Mouse (Mus musculus): ENCODE results near the gene Pcbp1.

The Pcbp1 gene

DNA sequence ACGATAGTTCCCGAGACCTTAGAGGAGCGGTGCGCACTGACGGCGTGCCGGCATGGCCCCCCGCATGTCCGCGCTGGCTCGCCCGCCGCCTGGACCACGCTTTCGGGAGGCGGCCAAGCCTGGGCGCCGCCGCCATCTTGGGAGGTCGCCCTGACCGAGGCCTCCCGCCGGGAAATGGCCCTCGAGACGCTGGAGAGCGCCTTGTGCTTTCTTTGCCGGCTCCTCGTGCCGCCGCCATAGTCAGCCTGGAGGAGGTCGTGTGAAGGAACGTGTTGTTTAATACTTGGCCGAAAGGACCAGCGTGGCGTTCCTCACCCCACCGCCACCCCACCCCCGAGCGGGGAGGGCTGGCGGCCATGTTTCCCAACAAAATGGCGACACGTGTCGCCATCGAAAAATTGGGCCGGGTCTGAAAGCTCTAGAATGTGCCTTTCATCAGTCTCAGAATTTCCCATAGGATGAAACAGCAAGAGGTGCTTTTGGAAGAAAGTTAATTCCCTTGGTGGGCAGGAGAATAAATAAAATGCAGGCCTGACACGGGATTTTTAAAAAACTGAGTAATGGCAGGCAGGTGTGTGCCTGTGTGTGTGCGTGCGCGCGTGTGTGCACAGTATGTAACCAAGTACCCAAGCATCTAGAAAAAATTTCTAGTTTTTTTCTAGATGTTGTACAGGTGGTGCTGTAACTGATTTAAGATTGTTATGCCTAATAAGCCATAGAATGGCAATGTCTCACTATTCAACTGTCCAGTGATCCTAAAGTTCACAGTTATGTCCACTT, 1.0 kb upstream of the Pcbp1 start:
- in situ Hi-C loops (cut with MboI; ENCODE audit: low pct_unique_long_range_greater_than_20kb in 1 of 2, low sequenced_read_pairs in 2 of 2, unreplicated experiment in 1 of 2) = no loop called here

DNA sequence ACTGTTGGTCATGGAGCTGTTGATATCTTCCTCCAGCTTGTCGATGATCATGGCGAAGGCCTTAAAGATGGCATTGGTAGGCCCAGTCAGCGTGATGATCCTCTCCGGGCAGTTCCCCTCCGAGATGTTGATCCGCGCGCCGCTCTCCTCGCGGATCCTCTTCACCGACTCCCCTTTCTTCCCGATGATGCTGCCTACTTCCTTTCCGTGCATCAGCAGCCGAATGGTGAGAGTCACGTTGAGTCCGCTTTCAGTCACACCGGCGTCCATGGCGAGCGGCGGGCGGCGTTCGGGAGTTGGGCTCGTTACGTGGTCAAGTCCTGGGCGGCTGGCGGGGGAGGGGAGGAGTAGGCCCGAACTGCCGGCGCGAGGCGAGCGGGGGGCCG, 482 bp downstream of the Pcbp1 start:
- in situ Hi-C loops (cut with MboI; ENCODE audit: low pct_unique_long_range_greater_than_20kb in 1 of 2, low sequenced_read_pairs in 2 of 2, unreplicated experiment in 1 of 2) = no loop called here

DNA sequence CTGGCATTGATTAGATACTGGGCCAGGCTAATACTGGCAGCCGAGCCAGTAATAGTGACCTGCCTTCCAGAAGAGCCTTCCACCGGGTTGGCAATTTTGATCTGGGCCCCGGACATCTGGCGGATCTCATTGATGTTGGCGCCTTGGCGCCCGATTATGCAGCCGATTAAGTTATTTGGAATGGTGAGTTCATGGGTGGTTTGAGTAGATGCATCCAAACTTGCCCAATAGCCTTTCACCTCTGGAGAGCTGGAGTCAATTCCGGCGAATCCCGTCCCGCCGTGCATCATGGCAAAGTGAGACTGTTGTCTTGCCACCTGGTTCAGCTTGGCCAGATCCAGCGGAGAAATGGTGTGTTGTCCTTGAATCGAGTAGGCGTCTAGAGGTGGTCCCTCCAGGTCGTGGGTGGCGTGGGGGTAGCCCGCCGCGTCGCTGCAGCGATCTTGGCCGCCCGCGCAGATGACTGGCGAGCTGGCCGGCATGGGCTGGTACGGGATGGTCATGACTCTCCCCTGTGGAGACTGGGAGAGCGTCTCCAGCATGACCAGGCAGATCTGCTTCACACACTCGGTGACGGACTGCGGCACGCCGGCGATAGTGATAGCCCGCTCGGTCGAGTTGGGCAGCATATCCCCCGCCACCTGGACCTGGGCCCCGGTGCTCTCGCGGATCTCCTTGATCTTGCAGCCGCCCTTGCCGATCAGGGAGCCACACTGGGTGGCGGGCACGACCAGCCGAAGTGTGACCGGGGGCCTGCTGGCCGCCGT, 1.1 kb downstream of the Pcbp1 start:
- in situ Hi-C loops (cut with MboI; ENCODE audit: low pct_unique_long_range_greater_than_20kb in 1 of 2, low sequenced_read_pairs in 2 of 2, unreplicated experiment in 1 of 2) = no loop called here

DNA sequence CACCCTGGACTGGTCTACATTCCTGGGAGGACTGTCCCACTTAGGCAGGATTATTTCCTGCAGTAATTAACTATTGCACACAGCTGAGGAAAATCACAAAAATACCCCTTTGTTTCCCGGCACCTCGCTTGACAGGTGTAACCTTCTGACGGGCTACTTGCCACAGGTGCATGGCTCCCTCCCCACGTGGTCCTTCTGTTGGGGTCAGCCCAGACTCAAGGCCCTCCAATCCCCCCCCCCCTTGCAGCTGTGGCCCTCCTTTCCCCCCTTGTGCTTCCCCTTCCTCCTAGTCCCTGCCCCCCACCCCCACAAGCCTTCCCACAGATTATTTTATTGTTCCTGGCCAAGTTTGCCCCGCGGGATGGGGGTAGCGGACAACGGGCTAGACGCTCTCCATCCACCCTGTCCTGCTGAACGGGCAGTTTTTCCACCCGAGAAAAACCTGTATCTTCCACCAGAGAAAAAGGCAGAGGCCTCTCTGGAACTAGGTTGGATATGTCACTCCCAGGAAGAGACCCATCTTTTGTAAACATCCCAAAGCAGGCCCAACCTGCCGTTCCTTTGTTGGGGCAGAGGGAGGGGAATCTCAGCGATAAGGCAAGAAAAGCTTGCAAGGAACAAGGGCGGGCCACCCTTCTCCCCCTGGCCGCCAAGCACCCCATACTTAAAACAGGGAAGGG, 2.2 kb downstream of the Pcbp1 start:
- in situ Hi-C loops (cut with MboI; ENCODE audit: low pct_unique_long_range_greater_than_20kb in 1 of 2, low sequenced_read_pairs in 2 of 2, unreplicated experiment in 1 of 2) = no loop called here

DNA sequence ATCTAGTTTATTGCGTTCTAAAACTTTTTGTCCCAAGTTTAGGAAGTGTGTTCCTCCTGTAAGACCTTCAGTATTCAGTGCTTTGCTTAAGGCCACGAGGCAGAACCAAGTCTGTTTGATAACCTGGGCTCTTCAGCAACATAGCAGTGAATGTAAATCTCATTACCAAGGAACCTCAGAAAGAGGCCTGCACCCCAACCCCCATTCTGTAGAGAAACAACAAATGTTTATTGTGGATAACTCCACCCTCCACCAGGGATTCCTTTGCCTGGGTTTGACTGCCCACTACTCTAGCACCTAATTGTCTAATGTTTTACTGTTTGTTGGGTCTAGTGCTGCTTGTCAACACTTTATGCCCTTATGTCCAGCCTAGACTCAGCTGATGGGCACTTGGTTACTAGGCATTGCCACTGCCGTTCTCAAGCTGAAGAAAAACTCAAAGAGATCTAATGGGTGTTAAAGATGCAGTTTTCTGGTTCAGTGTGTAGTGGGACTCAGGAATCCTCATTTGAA, 2.8 kb downstream of the Pcbp1 start:
- in situ Hi-C loops (cut with MboI; ENCODE audit: low pct_unique_long_range_greater_than_20kb in 1 of 2, low sequenced_read_pairs in 2 of 2, unreplicated experiment in 1 of 2) = no loop called here

DNA sequence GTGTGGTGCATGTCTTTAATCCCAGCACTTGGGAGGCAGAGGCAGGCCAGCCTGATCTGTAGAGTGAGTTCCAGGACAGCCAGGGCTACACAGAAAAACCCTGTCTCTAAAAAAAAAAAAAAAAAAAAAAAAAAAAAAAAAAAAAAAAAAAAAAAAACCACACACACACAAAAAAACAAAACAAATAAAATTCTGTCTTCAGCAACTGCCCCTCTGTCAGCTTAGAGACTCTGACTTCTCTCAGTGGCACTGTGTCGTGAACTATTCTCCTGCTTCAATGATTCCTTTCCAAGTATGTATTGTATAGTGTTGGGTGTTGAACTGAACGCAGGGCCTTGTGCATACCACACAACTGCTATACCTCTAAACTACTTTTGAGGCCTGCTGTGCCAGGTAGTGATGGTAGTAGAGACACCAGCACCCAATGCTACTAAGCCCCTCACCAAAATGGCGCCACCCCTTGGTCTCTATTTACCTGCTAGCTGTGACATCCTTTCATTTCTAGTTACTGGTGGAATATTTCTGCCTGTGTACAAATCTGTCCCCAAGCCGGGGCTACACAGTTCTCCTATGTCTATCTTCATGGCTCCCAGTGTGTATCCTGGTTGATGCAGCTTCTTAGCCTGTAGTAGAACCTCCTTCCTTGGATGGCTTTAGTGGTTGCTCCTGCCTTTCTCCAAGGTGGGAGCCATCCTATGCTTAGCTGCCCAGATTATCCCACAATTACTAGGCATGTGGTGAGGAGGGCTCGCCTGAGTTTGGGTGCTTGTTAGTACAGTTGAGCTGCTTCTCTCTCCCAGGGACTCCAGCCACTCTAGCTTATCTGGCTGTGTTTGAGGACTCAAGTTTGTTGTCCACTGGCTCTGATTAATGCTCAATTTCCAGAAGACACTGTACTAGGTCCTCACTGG, 3.9 kb downstream of the Pcbp1 start:
- in situ Hi-C loops (cut with MboI; ENCODE audit: low pct_unique_long_range_greater_than_20kb in 1 of 2, low sequenced_read_pairs in 2 of 2, unreplicated experiment in 1 of 2) = no loop called here

DNA sequence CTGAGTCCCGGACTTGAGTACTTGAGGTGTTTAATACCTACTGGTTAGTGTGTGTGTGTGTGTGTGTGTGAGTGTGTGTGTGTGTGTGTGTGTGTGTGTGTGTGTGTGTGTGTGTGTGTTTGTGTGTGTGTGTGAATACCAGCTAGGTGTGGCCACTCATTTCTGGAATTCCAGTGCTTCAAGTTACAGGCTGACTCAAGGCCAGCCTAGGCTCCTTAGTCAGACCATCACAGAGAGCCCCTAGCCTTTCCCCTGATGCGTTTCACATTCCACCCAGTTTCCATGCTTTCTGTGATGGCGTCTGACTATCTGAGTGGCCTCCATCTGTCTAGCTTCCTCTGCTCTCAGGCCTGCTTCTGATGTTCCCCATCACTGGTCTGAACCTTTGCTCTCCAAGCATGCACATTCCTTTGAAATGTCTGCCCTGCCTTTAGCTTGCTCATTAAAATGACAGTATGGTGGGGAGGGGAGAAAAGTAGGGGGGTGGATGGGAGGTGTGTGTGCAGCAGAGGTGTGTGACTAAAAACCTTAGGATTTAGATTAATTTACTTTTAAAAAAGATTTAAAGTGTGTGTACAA, 6.3 kb downstream of the Pcbp1 start:
- in situ Hi-C loops (cut with MboI; ENCODE audit: low pct_unique_long_range_greater_than_20kb in 1 of 2, low sequenced_read_pairs in 2 of 2, unreplicated experiment in 1 of 2) = no loop called here

DNA sequence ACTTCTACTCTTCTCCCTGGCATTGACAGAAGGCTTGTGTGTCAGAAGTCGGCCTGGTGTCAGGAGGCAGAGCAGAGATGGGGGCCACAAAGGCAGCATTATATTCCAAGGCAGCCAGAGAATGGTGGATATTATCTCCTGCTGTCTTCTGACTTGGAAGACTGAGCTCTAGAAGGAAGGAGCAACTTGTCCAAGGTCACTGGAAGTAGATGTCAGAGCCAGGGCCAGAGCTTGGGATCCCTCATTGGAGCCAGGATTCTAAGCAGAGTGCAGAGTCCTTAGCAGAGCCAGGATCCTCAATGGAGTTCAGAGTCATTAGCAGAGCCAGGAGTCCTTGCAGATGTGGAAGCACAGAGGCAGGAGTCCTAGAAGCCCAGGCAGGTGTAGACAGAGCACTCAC, 10.1 kb downstream of the Pcbp1 start:
- in situ Hi-C loops (cut with MboI; ENCODE audit: low pct_unique_long_range_greater_than_20kb in 1 of 2, low sequenced_read_pairs in 2 of 2, unreplicated experiment in 1 of 2) = no loop called here

DNA sequence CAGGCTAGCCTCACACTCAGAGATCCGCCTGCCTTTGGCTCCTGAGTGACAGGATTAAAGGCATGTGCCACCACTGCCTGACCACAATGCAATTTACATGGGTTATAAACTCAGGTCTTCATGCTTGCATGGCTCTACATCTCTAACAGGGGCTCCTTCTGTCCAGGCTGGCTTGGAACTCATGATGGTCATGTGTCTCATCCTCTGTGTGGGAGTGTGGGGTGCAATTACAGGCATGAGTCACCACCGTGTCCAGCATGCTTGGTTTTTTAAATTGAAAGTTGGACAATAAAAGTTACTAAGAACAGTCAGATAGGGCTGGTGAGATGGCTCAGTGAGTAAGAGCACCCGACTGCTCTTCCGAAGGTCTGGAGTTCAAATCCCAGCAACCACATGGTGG, 12.8 kb downstream of the Pcbp1 start:
- in situ Hi-C loops (cut with MboI; ENCODE audit: low pct_unique_long_range_greater_than_20kb in 1 of 2, low sequenced_read_pairs in 2 of 2, unreplicated experiment in 1 of 2) = no loop called here

DNA sequence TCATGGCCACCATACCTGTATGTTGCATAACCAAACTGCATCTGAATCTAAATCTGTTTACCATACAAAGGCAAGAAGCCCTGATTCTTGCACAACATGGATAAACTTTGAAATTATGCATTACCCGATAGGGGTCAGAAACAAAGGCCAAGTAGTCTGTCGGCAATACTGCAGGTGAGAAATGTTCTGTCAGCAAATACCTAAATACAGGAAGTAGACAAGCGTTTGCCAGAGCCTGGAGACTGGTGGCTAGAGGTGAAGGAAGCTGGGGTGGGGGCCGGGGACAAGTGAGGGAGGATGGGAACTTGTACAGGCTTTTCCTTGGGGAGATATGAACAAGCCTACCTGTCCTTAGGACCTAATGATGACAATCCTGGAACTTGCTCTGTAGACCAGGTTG, 15.1 kb downstream of the Pcbp1 start:
- in situ Hi-C loops (cut with MboI; ENCODE audit: low pct_unique_long_range_greater_than_20kb in 1 of 2, low sequenced_read_pairs in 2 of 2, unreplicated experiment in 1 of 2) = no loop called here

DNA sequence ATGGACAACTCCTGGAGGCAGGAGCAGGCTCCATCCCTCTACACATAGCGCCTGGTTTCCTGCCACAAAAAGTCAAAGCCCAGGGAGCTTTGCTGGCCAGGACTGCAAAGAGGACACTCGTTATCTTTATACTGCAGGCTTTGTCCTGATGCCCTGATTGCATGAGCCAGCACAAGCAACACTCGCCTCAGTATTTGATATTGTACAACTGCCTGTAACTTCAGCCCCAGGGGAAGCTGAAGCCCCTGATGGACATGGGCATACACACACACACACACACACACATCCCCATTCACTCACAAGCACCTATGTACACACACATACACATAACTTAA, 16.3 kb downstream of the Pcbp1 start:
- in situ Hi-C loops (cut with MboI; ENCODE audit: low pct_unique_long_range_greater_than_20kb in 1 of 2, low sequenced_read_pairs in 2 of 2, unreplicated experiment in 1 of 2) = no loop called here

DNA sequence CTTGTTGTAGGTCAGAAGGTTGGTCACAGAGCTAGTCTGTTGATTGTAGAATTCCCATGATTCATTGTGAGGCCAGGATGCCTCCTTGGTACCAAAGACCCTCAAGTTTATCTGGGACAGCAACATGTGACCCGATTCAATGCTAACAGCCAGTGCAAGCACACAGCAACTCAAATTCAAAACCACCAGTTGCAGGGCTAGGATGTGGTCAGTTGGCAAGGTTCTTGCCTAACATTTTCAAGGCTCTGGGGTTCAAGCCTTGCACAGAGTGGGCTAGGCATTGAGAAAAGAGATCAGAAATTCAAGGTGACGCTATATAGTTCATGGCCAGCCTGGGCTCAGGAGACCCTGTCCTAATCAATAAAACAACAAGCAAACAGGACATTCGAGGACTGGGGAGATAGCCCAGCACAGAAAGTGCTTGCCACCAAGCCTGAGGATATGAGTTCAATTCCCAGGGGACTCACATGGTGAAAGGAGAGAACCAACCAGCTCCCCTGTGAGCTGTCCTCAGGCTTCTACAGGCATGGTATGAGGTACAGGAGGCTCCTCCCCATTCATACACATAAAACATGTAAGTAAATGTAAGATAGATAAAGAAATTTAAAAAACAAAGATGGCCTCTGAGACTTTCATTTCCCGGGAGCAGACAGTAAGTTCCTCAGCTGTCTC, 16.8 kb downstream of the Pcbp1 start:
- in situ Hi-C loops (cut with MboI; ENCODE audit: low pct_unique_long_range_greater_than_20kb in 1 of 2, low sequenced_read_pairs in 2 of 2, unreplicated experiment in 1 of 2) = no loop called here

DNA sequence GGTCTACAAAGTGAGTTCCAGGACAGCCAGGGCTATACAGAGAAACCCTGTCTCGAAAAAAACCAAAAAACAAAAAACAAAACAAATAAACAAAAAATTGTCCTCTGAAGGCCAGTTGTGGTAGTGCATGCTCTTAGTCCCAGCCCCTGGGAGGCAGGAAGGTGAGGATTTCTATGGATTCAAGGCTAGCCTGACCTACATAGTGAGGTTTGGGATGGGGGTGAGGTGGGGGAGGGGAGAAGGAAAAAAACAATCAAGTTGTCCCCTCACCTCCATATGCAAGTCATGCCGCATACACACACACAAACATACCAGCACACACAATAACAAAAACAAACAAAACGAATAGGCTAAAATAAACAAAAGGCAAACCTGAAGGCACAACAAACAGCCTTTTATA, 17.4 kb downstream of the Pcbp1 start:
- in situ Hi-C loops (cut with MboI; ENCODE audit: low pct_unique_long_range_greater_than_20kb in 1 of 2, low sequenced_read_pairs in 2 of 2, unreplicated experiment in 1 of 2) = no loop called here

DNA sequence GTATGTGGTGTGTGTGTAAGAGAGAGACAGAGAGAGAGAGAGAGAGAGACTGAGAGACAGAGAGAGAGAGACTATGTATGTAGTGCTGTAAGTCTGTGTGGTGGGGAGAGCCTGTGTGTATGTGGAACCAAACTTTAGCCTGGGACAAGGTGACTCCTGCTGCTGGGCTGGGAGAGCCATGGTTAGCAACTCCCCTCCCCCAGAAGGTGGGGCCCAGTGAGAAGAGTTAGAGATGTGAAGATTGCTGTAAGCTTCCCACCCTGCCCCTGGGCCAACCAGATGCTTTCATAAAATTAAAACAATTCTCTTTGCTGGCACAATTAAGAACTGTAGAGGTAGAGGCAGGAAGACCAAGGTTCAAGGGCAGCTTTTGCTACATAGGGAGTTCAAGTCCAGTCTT, 19.0 kb downstream of the Pcbp1 start:
- in situ Hi-C loops (cut with MboI; ENCODE audit: low pct_unique_long_range_greater_than_20kb in 1 of 2, low sequenced_read_pairs in 2 of 2, unreplicated experiment in 1 of 2) = no loop called here

DNA sequence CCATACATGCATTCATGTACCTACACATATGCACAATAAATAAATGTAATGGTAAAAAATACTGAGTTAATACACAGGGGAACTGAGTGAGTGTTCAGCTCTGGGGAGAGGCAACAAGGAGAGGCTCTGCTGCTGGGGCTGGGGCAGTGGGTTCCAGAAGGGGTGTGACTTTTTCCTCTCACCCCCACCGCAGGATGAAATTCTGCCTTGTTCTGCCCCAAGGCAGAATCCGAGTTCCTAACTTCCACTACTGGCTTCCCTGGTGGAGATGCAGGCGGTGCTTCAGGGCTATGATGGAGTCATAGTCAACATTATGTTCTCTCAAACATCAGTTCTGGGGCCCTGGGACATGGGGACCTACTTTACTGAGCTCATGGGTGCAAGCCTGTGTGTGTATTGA, 19.8 kb downstream of the Pcbp1 start:
- in situ Hi-C loops (cut with MboI; ENCODE audit: low pct_unique_long_range_greater_than_20kb in 1 of 2, low sequenced_read_pairs in 2 of 2, unreplicated experiment in 1 of 2) = no loop called here

DNA sequence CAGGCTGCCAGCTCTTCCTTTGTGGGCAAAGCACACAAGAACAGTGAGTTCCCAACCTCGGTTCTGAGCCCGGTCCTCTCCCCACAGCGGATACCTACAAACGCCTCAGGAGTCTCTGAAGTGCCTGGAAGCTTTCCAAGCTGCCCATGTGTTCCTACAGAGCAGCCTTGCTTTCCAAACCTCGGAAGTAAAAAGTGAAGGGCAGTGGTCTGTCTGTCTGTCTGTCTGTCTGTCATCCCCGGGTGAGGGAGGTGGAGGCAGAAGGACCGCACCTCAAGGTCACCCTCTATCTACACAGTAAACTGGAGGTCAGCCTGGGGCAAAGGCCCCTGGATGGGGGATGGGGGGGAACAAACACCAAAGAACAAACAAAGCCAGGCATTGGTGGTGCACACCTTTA, 20.4 kb downstream of the Pcbp1 start:
- in situ Hi-C loops (cut with MboI; ENCODE audit: low pct_unique_long_range_greater_than_20kb in 1 of 2, low sequenced_read_pairs in 2 of 2, unreplicated experiment in 1 of 2) = no loop called here

DNA sequence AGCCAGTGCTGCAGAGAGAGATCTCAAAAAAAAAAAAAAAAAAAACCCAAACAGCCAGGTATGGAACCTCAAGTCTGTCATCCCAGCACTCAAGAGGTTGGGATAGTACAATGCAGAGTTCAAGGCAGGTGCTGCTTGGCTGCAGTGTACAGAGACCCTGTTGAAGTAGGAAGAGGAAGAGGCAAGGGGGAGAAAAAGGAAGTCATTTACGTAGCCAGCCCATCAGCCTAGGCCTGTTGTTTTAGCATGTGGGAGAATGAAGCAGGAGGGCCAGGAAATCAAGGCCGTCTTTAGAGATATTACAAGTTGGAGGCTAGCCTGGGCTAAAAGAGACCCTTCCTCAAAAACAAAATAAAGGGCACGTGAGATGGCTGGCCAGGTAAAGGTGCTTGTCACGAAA, 22.6 kb downstream of the Pcbp1 start:
- in situ Hi-C loops (cut with MboI; ENCODE audit: low pct_unique_long_range_greater_than_20kb in 1 of 2, low sequenced_read_pairs in 2 of 2, unreplicated experiment in 1 of 2) = no loop called here

DNA sequence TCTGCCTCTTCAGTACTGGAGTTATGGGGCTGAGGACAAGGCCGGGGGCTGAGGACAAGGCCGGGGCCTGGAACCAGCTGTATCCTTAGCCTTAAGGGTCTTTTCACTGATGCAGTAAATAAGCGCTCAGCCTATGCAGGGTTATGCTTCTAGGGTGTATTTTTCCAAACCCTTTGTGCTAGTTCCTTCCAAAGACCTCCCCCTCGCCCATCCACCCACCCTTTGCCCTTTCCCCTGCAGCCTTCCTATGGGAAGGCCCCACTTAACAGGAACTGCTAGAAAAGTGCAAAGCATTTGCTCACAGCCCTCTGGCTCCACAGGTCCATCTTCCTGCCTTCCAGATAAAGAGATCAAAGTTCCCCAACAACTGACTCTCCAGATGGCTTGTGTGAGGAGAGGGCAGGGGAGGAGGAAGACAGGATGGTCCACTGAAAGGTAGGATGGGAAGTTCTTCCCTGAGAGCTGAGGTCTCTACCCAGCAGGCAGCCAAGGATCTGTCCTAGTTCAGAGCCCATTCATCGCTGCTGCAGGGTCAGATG, 26.5 kb downstream of the Pcbp1 start:
- in situ Hi-C loops (cut with MboI; ENCODE audit: low pct_unique_long_range_greater_than_20kb in 1 of 2, low sequenced_read_pairs in 2 of 2, unreplicated experiment in 1 of 2) = no loop called here

Data from mouse embryonic stem cell (cell line).